Mouse (Mus musculus) hindbrain, postnatal 0 days (tissue): Measurements from ENCODE around the gene Pex26. TPM values are rescaled to one million over a fixed set of nuclear protein-coding genes. Genes with fewer than 3 reads are reported as not detected.

ENCODE experiments used
- ATAC-seq: fragments of 200-750 bp; cut with Nextera tagmentation; 2 replicates; pipeline ENCODE4 v1.8.0; 2017; ENCODE audit warnings: mild to moderate bottlenecking, moderate TSS enrichment, moderate library complexity
- DNase-seq: peaks from one replicate; pipeline ENCODE4 v3.0.0-alpha.2; 2015; ENCODE audit warnings: low spot score
- H3K27ac ChIP-seq: fragments of 300-500 bp; sonication (generic); 2 replicates; pipeline ENCODE4 v1.5.1; 2014; ENCODE audit warnings: mild to moderate bottlenecking
- H3K27me3 ChIP-seq: fragments of 300-500 bp; sonication (generic); 2 replicates; pipeline ENCODE4 v1.6.1; 2014; ENCODE audit warnings: low read length, mixed read lengths; ENCODE audit not compliant: insufficient read depth
- H3K36me3 ChIP-seq: fragments of 300-500 bp; sonication (generic); 2 replicates; pipeline ENCODE4 v1.6.1; 2014; ENCODE audit warnings: low read length, mixed read lengths; ENCODE audit not compliant: insufficient read depth
- H3K4me1 ChIP-seq: fragments of 300-500 bp; sonication (generic); 2 replicates; pipeline ENCODE4 v1.6.1; 2014; ENCODE audit warnings: antibody characterized with exemption, low read length, mixed read lengths; ENCODE audit not compliant: insufficient read depth
- H3K4me2 ChIP-seq: fragments of 300-500 bp; sonication (generic); 2 replicates; pipeline ENCODE4 v1.6.1; 2014; ENCODE audit warnings: low read depth, mild to moderate bottlenecking, low read length, moderate library complexity, mixed read lengths
- H3K4me3 ChIP-seq: fragments of 300-500 bp; sonication (generic); 2 replicates; pipeline ENCODE4 v1.5.1; 2014; ENCODE audit warnings: low read length
- H3K9ac ChIP-seq: fragments of 300-500 bp; sonication (generic); replicated peaks from 2 replicates; pipeline ENCODE4 v1.6.1; 2014; ENCODE audit warnings: mild to moderate bottlenecking, low read length, moderate library complexity, mixed read lengths
- H3K9me3 ChIP-seq: fragments of 300-500 bp; sonication (generic); 2 replicates; pipeline ENCODE4 v1.6.1; 2016; ENCODE audit warnings: low read length, mixed read lengths
- CTCF ChIP-seq: IDR thresholded peaks from 2 replicates; pipeline ENCODE4 v1.5.1; 2016; ENCODE audit warnings: antibody characterized with exemption, control low read depth, low read depth
- WGBS: fragments of 180-500 bp; shearing (Covaris S2); extraction: QIAGEN DNeasy Blood & Tissue Kit; methylation state at CpG from one replicate; pipeline ENCODE4 v1.1.7; 2014; 5-methylcytosine and 5-hydroxymethylcytosine counted together
- polyA plus RNA-seq: library from polyadenylated mRNA; unstranded; fragments of >200 nt; fragmentation: Nextera tagmentation; extraction: Ambion mirVana; gene quantifications from 2 replicates; pipeline ENCODE4 v1.2.1, GENCODE M21; 2015
- total RNA-seq: library from RNA; depleted of rRNA; stranded (reverse); fragments of >200 nt; gene quantifications from 2 replicates; pipeline ENCODE4 v1.2.3, GENCODE M21; 2014

Pex26 gene
- total and polyA plus RNA-seq, 2 experiments from 2014 or later = 11.2 to 23.3 TPM

DNA sequence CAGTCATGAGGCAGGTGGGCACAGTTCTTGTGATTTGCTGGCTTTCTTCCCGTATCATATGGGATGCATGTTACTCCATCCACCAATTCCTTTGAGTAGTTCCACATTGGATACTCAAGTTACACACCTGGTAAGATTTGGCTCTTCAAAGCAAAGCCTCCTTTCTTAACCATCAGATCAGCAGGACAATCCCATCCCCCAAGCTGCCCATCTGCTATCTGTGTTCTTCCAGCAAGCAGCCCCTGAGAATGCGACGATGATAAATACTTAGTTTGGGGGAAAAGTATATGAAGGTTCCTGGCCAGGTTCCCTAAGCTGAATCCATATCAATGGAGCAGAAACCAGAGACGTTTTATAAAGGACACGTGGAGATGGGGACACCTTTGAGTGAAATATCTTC lies 30.8 kb downstream of the Pex26 start:
- no peak for TF ChIP-seq CTCF
- no peak overlapping the region for H3K4me3 ChIP-seq
- ATAC-seq (no peak), DNase-seq (no peak)
- H3K27ac ChIP-seq = no peak overlapping the region
- 0 out of 2 replicates have a peak, but pooled peaks cover 8% of the 10 kb centered on the region for H3K27me3 ChIP-seq
- 81% methylated on average over 5 of the region's 5 CpGs for WGBS
- no peaks in the 10 kb centered on the region for H3K36me3 ChIP-seq
- H3K9ac ChIP-seq = no peak overlapping the region
- H3K9me3 ChIP-seq = no peaks in the 10 kb centered on the region
- no peak overlapping the region for H3K4me2 ChIP-seq
- H3K4me1 ChIP-seq = peaks cover 4% of the 10 kb centered on the region; the same call in 1 of the 2 replicates

DNA sequence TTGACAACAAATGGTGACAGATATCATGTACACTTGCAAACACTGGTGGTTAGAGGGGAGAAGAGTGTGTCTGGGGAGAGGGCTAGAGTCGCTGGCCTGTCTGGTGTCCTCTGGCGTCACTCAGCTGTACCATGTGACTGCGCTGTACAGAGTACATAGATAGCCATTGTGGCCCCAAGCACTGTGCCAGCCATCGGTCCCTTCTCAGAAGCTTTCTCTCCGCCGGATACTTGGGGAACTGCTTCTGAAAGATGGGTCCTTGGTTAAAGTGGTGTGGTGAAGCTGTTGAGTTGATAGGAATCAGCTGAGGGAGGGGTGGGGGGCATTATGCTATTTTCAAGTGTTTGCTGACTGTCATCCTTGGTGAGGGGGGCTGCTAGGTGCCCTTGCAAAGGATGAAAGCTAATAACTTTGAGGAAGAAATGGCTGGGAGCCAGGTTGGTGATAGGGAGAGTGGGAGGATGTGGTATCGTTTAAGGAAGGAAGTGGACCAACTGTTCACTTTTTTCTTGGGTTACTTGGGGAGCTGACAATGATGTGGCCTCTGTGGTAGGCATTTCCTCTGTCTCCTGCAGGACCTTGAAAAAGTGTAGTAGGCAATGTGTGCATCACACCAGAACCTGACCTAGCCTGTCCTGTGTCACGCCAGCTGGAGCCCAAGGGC lies 31.3 kb downstream of the Pex26 start:
- DNase-seq (no peak), ATAC-seq (no peak)
- peaks cover 4% of the 10 kb centered on the region; the same call in 1 of the 2 replicates for H3K4me1 ChIP-seq
- H3K4me2 ChIP-seq = no peak overlapping the region
- H3K9me3 ChIP-seq = no peaks in the 10 kb centered on the region
- no peaks in the 10 kb centered on the region for H3K36me3 ChIP-seq
- no peak overlapping the region for H3K4me3 ChIP-seq
- H3K27me3 ChIP-seq = 0 out of 2 replicates have a peak, but pooled peaks cover 4% of the 10 kb centered on the region
- WGBS = 88% methylated on average over 8 of the region's 8 CpGs
- no peak for TF ChIP-seq CTCF
- H3K9ac ChIP-seq = no peak overlapping the region
- H3K27ac ChIP-seq = no peak overlapping the region

DNA sequence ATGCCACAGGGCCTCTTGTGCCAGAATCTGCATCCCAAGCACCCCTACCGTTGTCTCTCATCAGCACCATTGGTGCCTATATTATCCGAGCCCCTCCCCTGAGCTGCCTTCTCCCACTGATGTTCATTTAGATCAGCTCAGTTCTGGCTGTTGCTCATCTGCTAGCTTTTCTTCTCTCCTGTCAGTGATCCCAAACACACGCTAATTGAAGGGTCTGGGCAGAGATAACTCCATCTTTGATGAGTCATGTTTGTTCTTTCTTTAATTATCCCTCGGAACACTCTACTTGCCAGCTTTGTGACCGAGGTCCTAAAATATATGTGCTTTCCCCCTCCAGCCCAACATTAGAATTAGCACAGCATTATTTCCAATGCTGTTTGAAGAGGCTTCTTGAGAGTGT lies 31.9 kb downstream of the Pex26 start:
- Histone ChIP-seq H3K9me3 (no peaks in the 10 kb centered on the region), H3K9ac (no peak overlapping the region), H3K27ac (no peak overlapping the region), H3K36me3 (no peaks in the 10 kb centered on the region), H3K27me3 (no peaks in the 10 kb centered on the region), H3K4me3 (no peak overlapping the region), H3K4me2 (no peak overlapping the region), H3K4me1 (0 out of 2 replicates have a peak, but pooled peaks cover 4% of the 10 kb centered on the region)
- WGBS = 78% methylated on average over 5 of the region's 5 CpGs
- no peak for DNase-seq
- no peak for ATAC-seq
- no peak for TF ChIP-seq CTCF

DNA sequence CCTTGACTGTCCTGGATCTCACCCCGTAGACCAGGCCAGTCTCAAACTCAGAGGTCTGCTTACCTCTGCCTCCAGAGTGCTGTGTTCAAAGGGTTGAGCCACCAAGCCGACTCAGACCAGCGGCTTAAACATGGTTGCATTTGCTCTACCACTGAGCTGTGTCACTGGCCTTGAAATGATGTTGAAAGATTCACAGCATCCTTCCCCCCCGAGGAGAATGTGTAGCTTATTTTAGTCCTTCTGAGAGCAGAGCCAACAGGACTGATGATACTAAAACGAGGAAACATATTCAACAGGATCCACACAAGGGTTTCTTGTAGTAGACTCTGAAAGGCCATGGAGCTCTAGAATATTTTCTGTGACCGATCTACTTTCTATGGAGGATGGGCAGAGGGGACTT lies 32.4 kb downstream of the Pex26 start:
- H3K9me3 ChIP-seq = no peaks in the 10 kb centered on the region
- H3K9ac ChIP-seq = no peak overlapping the region
- 0 out of 2 replicates have a peak, but pooled peaks cover 4% of the 10 kb centered on the region for H3K4me1 ChIP-seq
- no peak for DNase-seq
- no peaks in the 10 kb centered on the region for H3K36me3 ChIP-seq
- ATAC-seq = no peak
- H3K27me3 ChIP-seq = no peaks in the 10 kb centered on the region
- H3K4me3 ChIP-seq = no peak overlapping the region
- H3K4me2 ChIP-seq = no peak overlapping the region
- TF ChIP-seq CTCF = no peak
- no peak overlapping the region for H3K27ac ChIP-seq
- WGBS = 83% methylated on average over 6 of the region's 6 CpGs

DNA sequence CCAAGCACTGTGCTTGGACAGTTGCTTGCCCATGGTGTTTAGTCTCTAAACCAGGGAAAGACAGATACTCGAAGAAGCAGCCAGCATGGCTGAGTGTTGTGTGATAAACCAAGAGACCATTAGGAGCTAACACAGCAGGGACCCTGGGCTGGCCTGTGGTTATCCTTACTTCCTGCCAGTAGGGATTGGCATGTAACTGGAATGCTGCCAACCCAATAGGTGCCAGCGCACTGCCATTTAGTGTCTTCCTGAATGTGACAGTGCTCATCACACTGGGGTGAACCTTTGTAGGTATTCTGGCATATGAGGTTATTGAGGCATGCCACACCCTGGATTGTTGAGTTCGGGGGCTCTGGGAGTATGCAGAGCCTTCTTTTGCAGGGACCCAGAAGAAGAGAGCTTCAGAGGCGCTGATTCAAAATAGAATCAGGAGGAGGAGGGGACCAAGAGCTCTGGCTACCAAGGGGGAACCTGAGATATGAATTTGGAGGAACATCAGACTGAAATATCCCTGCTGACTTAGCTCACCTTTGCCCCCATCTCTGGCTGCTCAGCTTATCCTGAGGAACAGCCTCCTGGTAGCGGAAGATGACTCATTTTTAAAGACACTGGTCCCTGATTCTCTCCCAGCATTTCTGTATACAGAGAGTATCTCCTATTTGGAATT lies 33.3 kb downstream of the Pex26 start:
- Histone ChIP-seq H3K27me3 (no peaks in the 10 kb centered on the region), H3K4me2 (no peak overlapping the region), H3K36me3 (no peaks in the 10 kb centered on the region), H3K4me1 (no peaks in the 10 kb centered on the region), H3K9ac (no peak overlapping the region), H3K9me3 (no peaks in the 10 kb centered on the region), H3K27ac (no peak overlapping the region), H3K4me3 (no peak overlapping the region)
- no peak for TF ChIP-seq CTCF
- WGBS = 75% methylated on average over 5 of the region's 5 CpGs
- ATAC-seq = no peak
- DNase-seq = no peak

DNA sequence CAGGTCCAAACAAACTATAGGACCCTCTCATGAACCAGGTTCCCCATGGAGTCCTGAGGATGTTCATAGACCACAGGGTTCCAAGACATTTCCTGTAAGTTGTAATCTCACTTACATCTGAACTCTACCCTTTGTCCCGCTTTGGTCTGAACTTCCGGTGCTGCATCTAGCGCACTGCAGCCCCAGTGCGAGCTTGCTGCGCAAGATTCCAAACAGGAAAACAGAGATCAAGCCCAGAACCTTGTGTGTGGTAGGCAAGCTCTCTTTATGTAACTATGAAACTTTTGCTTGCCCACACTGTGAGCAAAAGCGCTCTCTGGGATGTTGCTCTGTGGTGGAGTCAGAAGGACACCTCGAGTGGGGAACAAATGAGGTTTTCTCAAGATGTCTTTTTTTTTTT lies 34.5 kb downstream of the Pex26 start:
- Histone ChIP-seq H3K27ac (no peak overlapping the region), H3K9ac (no peak overlapping the region), H3K4me1 (no peaks in the 10 kb centered on the region), H3K9me3 (no peaks in the 10 kb centered on the region), H3K36me3 (no peaks in the 10 kb centered on the region), H3K4me3 (no peak overlapping the region), H3K27me3 (no peaks in the 10 kb centered on the region), H3K4me2 (no peak overlapping the region)
- TF ChIP-seq CTCF = no peak
- 85% methylated on average over 7 of the region's 7 CpGs for WGBS
- DNase-seq (no peak), ATAC-seq (no peak)

DNA sequence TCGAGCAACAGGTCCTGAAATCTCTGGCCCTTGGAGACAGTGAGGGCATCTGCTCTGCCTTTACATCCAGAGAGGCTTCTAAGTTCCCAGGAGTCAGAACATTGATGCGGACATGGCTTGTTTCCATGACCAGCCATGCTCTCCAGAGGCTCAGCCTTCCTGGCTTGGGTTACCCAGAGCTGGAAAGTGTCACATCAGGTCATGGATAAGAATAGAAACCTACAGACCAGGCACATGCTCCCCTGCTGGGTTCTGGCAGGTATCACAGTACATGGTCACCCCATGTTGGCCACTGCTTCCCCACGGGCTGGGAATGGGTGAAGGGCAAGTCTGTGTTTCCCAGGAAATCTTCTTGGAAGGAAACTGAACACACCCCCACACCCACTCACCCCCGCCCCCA lies 35.9 kb downstream of the Pex26 start:
- TF ChIP-seq CTCF = no peak
- H3K4me2 ChIP-seq = no peak overlapping the region
- H3K36me3 ChIP-seq = no peaks in the 10 kb centered on the region
- no peak for DNase-seq
- no peaks in the 10 kb centered on the region for H3K9me3 ChIP-seq
- no peak overlapping the region for H3K4me3 ChIP-seq
- WGBS = 78% methylated on average over 4 of the region's 4 CpGs
- H3K9ac ChIP-seq = no peak overlapping the region
- H3K4me1 ChIP-seq = no peaks in the 10 kb centered on the region
- ATAC-seq = no peak
- H3K27ac ChIP-seq = no peak overlapping the region
- no peaks in the 10 kb centered on the region for H3K27me3 ChIP-seq
